Mouse (Mus musculus) frontal cortex, postnatal 25 days (tissue): ENCODE measurements around the gene Tac4.

ENCODE experiments used
- DNase-seq, 2 experiments: peaks; one replicate each; pipeline ENCODE4 v3.0.0; 2022; ENCODE audit warnings: low spot score in 2 of 2

Gene Tac4

DNA sequence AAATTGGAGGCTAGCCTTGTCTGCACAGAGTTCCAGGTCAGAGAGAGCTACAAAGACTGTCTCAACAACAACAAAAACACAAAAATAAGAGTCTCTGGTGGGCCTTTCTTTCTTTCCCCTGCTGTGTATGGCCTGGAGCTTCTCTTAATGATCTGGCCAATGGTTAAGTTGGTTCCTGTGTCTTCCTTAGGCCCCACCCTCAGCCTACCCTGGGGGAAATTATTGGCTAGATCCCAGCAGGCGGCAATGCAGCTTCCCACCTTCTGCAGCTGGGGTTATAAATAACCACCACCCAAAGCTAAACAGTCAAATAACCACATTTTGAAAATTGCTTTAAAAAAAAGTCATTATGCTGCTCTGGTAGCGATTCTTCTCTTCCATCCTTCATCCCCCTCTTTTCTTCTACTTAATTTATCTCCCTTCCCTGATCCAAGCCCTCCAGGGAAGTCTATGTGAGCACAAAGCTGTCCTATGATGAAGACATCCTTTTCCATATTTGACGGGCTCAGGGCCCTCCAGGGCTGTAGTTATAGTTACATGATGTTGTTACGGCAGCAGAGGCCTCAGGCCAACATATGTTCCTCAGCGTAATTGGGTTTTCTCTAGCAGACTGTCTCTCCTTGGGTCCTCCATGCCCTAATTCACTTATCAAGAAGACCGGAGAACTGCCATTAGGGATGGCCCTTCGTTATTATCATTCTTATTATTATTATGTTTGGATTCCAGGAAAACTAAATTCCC is 54.1 kb downstream of the Tac4 start:
- DNase-seq: no peak

GRCm38 (mm10) chr11:95318116-95318515 is 56.8 kb downstream of the Tac4 start:
- no peak for DNase-seq
